Mouse (Mus musculus): ENCODE data around the gene Ror1. TPM values are rescaled to one million over a fixed set of nuclear protein-coding genes. Genes with fewer than 3 reads are reported as not detected.
A peak's percentile ranks its signal among the peaks of the same experiment; 100 is the strongest.

Ror1 gene
- total RNA-seq, 2 experiments from 2014 or later = 6.1 to 7.0 TPM

- no peak overlapping the region for H3K4me3 ChIP-seq
- no peak for TF ChIP-seq CTCF (conservative IDR thresholded peaks at IDR 0.05)
- DNase-seq (ENCODE audit: low spot score in 2 of 2) = no peak
- H3K27ac ChIP-seq = no peak overlapping the region
These were observed 136.9 kb downstream of the Ror1 start for GRCm38 (mm10) chr4:100232541-100232940.

DNA sequence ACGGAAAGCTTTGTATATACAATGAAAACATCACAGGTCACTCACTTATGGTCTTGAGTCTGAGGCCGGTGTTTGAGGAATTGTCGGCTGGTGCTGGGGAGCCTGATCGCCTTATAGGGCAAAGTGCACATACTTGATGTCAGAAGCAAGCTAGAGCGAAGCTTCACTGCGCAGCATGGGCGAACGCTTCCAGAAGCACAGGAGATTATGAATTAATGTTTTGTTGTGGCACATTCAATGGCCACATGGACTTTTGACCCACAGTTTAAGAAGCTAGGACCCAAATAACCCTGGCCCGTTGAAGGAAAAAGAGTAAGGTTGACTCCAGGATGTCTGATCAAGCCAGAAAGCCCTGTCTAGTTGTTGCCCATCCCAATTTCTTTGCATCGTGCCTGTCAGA is 138.2 kb downstream of the Ror1 start:
- no peak for TF ChIP-seq CTCF (conservative IDR thresholded peaks at IDR 0.05)
- no peak for DNase-seq (ENCODE audit: low spot score in 2 of 2)
- no peak overlapping the region for H3K27ac ChIP-seq
- no peak overlapping the region for H3K4me3 ChIP-seq

GRCm38 (mm10) chr4:100236339-100236738 is 140.7 kb downstream of the Ror1 start:
- no peak for DNase-seq (ENCODE audit: low spot score in 2 of 2)
- no peak for TF ChIP-seq CTCF (conservative IDR thresholded peaks at IDR 0.05)

DNA sequence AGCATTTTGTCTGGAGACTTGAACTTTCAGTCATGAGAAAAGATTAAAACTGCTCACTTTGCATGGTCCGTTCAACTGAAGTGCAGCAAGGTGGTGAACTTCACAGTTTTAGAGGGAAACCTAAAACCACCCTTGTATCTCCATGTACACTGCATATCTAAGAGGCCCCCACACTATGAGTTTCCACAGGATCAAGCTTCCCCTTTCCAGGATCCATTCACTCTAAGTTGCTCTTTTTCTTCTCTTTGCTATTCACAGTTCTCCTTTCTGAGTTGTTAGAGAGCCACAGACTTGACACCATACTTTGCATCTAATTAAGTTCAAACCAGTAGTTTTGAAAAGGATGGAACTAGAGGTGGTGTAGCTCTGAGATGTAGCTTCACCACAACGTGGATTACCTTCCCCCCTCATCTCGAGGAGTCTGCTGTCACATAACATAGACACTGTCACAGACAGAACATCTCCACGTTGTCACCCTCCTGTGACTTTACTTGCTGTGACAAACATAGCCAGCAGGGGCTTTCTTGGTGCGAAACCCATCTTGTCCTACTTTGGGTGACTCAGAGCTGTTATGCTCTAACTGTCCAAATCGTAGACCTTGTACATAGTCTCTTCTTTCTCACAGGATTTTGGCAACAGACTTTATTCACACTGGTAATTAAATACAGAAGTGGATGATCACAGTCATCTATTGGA is 146.6 kb downstream of the Ror1 start:
- peak; percentile 39 for TF ChIP-seq CTCF (conservative IDR thresholded peaks at IDR 0.05)
- no peak for DNase-seq (ENCODE audit: low spot score in 2 of 2)
- Histone ChIP-seq H3K27ac (no peak overlapping the region), H3K4me3 (no peak overlapping the region)

More at GRCm38 (mm10) chr4:100236339-100236738, 140.7 kb downstream of the Ror1 start:
- Histone ChIP-seq H3K27ac (no peak overlapping the region), H3K4me3 (no peak overlapping the region)

DNA sequence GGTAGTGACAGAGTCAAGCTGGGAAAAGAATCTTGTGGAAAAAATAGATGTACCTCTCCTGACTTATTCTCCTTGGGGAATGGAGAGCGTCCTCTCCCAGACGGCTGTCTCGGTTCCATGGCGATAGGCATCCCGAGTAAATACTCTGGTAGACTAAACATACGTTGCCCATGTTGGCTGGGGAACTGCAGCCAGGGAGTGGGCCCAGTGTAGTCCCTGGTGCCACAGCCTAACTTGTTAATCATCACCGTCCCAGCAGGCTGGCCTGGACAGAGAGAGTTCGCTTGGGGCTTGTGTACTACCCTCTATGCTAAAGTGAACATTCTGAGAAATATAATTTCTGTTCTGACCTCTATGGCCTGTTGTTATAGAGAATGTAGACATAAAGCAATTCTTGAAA is 148.7 kb downstream of the Ror1 start:
- H3K4me3 ChIP-seq = no peak overlapping the region
- TF ChIP-seq CTCF (conservative IDR thresholded peaks at IDR 0.05) = no peak
- DNase-seq (ENCODE audit: low spot score in 2 of 2) = no peak
- H3K27ac ChIP-seq = no peak overlapping the region

- Histone ChIP-seq H3K4me3 (no peak overlapping the region), H3K27ac (no peak overlapping the region)
- no peak for DNase-seq (ENCODE audit: low spot score in 2 of 2)
- TF ChIP-seq CTCF (conservative IDR thresholded peaks at IDR 0.05) = no peak
These were observed 149.1 kb downstream of the Ror1 start for GRCm38 (mm10) chr4:100244701-100245100.

- DNase-seq (ENCODE audit: low spot score in 2 of 2) = no peak
- TF ChIP-seq CTCF (conservative IDR thresholded peaks at IDR 0.05) = no peak
- H3K27ac ChIP-seq = no peak overlapping the region
These were observed 152.2 kb downstream of the Ror1 start for GRCm38 (mm10) chr4:100247826-100248225.

GRCm38 (mm10) chr4:100248273-100248672 is 152.7 kb downstream of the Ror1 start:
- no peak overlapping the region for H3K27ac ChIP-seq
- TF ChIP-seq CTCF (conservative IDR thresholded peaks at IDR 0.05) = no peak
- no peak for DNase-seq (ENCODE audit: low spot score in 2 of 2)
- no peak overlapping the region for H3K4me3 ChIP-seq

More at GRCm38 (mm10) chr4:100247826-100248225, 152.2 kb downstream of the Ror1 start:
- no peak overlapping the region for H3K4me3 ChIP-seq

DNA sequence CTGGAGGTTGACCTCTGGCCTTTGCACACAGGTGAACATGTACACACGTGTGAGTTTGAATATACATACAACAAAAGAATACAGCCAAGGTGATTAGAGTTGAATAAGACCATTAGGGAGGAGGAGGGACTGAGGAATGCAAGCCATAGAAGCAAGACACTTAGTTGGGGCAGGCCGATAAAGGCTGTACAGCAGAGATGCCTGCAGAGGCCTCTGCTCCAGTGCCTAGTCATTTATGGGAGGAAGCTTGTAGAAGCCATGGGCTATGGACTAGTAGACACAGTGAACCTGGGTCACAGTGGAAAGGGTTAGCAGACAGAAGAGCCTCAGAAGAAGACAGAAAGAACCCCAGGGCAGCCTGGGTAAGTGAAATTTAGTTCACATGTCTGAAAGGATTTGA is 155.7 kb downstream of the Ror1 start:
- Histone ChIP-seq H3K27ac (no peak overlapping the region), H3K4me3 (no peak overlapping the region)
- no peak for DNase-seq (ENCODE audit: low spot score in 2 of 2)
- TF ChIP-seq CTCF (conservative IDR thresholded peaks at IDR 0.05) = no peak

DNA sequence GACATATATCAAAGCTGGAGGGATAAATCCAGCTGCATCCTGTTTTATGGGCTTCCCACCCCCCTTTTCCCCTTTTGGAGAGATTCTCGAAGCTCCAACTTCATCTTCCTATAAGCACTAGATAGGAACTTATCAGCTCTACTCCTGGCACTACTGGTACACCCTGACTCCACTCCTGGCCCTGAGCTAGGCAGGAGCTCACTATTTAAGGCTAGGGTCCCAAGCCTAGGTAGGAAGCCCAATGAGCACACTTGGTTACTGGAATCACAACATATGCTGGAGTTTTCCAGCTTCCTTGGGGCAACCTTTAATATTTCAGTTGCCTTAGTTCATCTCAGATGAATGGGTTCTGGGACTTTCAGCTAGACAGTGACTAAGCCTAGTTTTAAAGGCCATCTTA is 156.5 kb downstream of the Ror1 start:
- DNase-seq (ENCODE audit: low spot score in 2 of 2) = no peak
- no peak for TF ChIP-seq CTCF (conservative IDR thresholded peaks at IDR 0.05)
- H3K27ac ChIP-seq = no peak overlapping the region
- no peak overlapping the region for H3K4me3 ChIP-seq

DNA sequence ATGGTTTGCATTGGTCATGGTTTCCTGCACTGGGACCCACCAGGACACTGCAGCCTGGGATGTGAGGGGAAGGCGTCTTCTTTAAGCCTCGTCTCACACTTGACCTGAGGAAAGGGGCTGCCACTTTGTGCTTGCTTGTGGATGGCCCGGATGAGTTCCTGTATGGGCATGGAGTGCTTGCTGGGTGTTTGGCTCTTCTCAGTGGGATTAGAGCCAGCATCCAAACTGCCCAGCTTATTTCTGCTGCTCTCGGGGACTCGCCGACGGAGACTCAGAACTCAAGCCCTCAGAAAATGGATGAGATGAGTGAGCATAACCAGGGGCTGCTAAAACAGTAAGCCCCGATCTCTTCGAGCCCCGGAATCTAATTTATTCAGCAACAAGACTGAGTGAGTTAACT is 157.1 kb downstream of the Ror1 start:
- no peak overlapping the region for H3K4me3 ChIP-seq
- DNase-seq (ENCODE audit: low spot score in 2 of 2) = no peak
- no peak overlapping the region for H3K27ac ChIP-seq
- no peak for TF ChIP-seq CTCF (conservative IDR thresholded peaks at IDR 0.05)

DNA sequence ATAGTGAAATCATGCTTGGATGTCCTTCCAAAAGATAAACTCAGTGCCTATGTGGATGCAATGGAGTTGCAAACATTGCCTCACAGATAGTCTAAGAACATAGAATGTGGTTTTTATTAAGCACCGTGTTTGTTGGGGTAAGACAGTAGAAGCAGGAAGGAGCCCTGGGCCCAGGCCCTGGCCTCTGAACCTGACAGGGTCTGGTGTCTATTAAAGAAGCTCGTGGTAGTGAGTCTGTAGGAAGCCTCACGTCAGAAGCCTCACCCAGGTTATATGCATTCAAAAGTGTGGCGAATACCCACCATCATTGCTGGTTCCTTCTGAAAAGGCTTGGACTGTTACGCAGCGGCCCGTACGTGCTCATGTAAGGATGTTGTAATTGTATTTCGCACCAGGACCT is 157.8 kb downstream of the Ror1 start:
- Histone ChIP-seq H3K4me3 (no peak overlapping the region), H3K27ac (no peak overlapping the region)
- no peak for DNase-seq (ENCODE audit: low spot score in 2 of 2)
- no peak for TF ChIP-seq CTCF (conservative IDR thresholded peaks at IDR 0.05)

DNA sequence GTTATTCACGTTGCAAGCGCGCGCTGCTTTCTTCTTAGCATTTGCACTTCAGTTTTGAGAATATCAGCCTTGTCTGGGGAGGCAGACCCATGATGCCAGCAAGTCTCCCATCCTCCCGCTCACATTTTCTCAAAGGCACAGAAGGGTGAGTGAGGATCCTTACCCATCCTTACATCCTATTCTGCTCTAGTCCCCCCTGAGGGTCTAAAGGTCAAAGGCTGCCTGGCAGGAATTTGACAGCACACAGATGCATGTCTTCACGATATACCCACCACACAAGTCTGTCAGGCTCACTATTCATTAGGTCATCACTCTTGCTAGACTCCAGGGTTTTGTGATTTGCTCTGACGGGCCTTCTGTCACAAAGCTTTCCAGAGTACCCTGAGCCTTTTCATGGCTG is 158.2 kb downstream of the Ror1 start:
- DNase-seq (ENCODE audit: low spot score in 2 of 2) = no peak
- TF ChIP-seq CTCF (conservative IDR thresholded peaks at IDR 0.05) = no peak
- no peak overlapping the region for H3K27ac ChIP-seq
- no peak overlapping the region for H3K4me3 ChIP-seq

GRCm38 (mm10) chr4:100258462-100258861 is 162.9 kb downstream of the Ror1 start:
- DNase-seq (ENCODE audit: low spot score in 2 of 2) = no peak
- H3K4me3 ChIP-seq = no peak overlapping the region
- no peak overlapping the region for H3K27ac ChIP-seq
- no peak for TF ChIP-seq CTCF (conservative IDR thresholded peaks at IDR 0.05)

Measured in layer of hippocampus, adult 2 months (tissue).